Comparison of ENCODE assay signal across 8 mouse cellular contexts in the genomic region with DNA sequence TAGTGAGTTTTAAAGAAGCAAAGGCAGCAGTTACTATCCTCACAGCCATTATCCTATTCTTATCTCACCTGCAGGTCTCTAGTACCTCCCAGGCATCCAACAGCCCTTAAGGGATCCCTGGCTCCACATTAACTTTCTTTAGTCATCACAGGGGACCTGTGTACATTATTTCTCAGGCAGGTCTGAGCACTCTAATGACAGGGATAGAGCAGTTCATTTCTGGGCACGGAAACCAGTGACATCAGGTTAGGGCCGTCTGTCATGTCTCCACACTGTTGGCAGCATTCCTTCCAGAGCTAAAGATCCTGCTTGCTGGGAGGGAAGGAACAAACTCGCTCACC. TPM values are rescaled to one million over a fixed set of nuclear protein-coding genes. Genes with fewer than 3 reads are reported as not detected.
DNase-seq lines count a peak whose midpoint lies in the region; ATAC-seq and TF ChIP-seq lines count a peak whose summit lies in the region.

No protein-coding gene starts in this region.

- peak overlapping the region; percentile 88 for H3K9ac ChIP-seq in embryonic facial prominence, embryonic 13.5 days
- H3K9ac ChIP-seq in intestine, postnatal 0 days (ENCODE audit: low read depth, low read length), result peak overlapping the region; percentile 88; the same call in 1 of the 2 replicates
- no peak overlapping the region for H3K9ac ChIP-seq in neural tube, embryonic 14.5 days (replicated peaks; ENCODE audit: low read depth, low read length)

- H3K4me1 ChIP-seq in embryonic facial prominence, embryonic 13.5 days, result peaks cover 5% of the 10 kb centered on the region
- H3K4me1 ChIP-seq in intestine, postnatal 0 days (replicated peaks; ENCODE audit: control insufficient read depth, insufficient read depth, low read length), result no peaks in the 10 kb centered on the region
- H3K4me1 ChIP-seq in neural tube, embryonic 14.5 days (ENCODE audit: control insufficient read depth, insufficient read depth, low read length), result peaks cover 3% of the 10 kb centered on the region; the same call in 1 of the 2 replicates

- 1% methylated on average over 3 of the region's 3 CpGs for WGBS in embryonic facial prominence, embryonic 13.5 days
- WGBS in intestine, postnatal 0 days, result 0% methylated on average over 3 of the region's 3 CpGs
- 0% methylated on average over 3 of the region's 3 CpGs for WGBS in neural tube, embryonic 14.5 days

- H3K4me2 ChIP-seq in embryonic facial prominence, embryonic 13.5 days, result peak overlapping the region; percentile 77
- H3K4me2 ChIP-seq in intestine, postnatal 0 days (replicated peaks; ENCODE audit: low read depth), result peak overlapping the region; percentile 51
- H3K4me2 ChIP-seq in neural tube, embryonic 14.5 days (ENCODE audit: low read depth, low read length), result peak overlapping the region; percentile 69; the same call in 1 of the 2 replicates

- peak overlapping the region; percentile 95; the same call in 1 of the 2 replicates for H3K4me3 ChIP-seq in layer of hippocampus, adult 2 months
- H3K4me3 ChIP-seq in embryonic facial prominence, embryonic 13.5 days, result peak overlapping the region; percentile 93
- H3K4me3 ChIP-seq in intestine, postnatal 0 days (ENCODE audit: low read depth, low read length), result peak overlapping the region; percentile 87
- peak overlapping the region; percentile 63 for H3K4me3 ChIP-seq in neural tube, embryonic 14.5 days (ENCODE audit: low read depth, low read length)

- TF ChIP-seq CTCF in layer of hippocampus, adult 2 months (conservative IDR thresholded peaks at IDR 0.05), result no peak
- no peak for TF ChIP-seq CTCF in intestine, postnatal 0 days (IDR thresholded peaks at IDR 0.05; ENCODE audit: low read depth)

- DNase-seq in layer of hippocampus, adult 2 months (ENCODE audit: low spot score in 2 of 2), result no peak
- DNase-seq in layer of hippocampus, adult 11-12 months (ENCODE audit: low spot score), result no peak
- DNase-seq in embryo, embryonic 10.5 days (ENCODE audit: low spot score), result no peak
- no peak for DNase-seq in cerebellum, adult 11-12 months
- DNase-seq in ovary, adult 18-20 months (ENCODE audit: low spot score), result no peak

- no peaks in the 10 kb centered on the region for H3K36me3 ChIP-seq in embryonic facial prominence, embryonic 13.5 days
- 0 out of 2 replicates have a peak, but pooled peaks cover 3% of the 10 kb centered on the region for H3K36me3 ChIP-seq in intestine, postnatal 0 days (ENCODE audit: control insufficient read depth, insufficient read depth)
- no peaks in the 10 kb centered on the region for H3K36me3 ChIP-seq in neural tube, embryonic 14.5 days (ENCODE audit: control insufficient read depth, insufficient read depth, low read length)

- ATAC-seq in embryonic facial prominence, embryonic 13.5 days (ENCODE audit: insufficient number of reproducible peaks, insufficient read depth, low FRiP score, low TSS enrichment, low read depth), result no peak
- ATAC-seq in intestine, postnatal 0 days, result peak; percentile 44
- peak; percentile 68 for ATAC-seq in neural tube, embryonic 14.5 days (ENCODE audit: low read depth)

- peak overlapping the region; percentile 96 for H3K27ac ChIP-seq in layer of hippocampus, adult 2 months
- H3K27ac ChIP-seq in embryonic facial prominence, embryonic 13.5 days, result no peak overlapping the region
- no peak overlapping the region for H3K27ac ChIP-seq in intestine, postnatal 0 days (ENCODE audit: low read depth, low read length)
- H3K27ac ChIP-seq in neural tube, embryonic 14.5 days (ENCODE audit: low read depth, low read length), result no peak overlapping the region

- H3K27me3 ChIP-seq in embryonic facial prominence, embryonic 13.5 days, result no peaks in the 10 kb centered on the region
- H3K27me3 ChIP-seq in intestine, postnatal 0 days (replicated peaks; ENCODE audit: control insufficient read depth, insufficient read depth, low read length), result no peaks in the 10 kb centered on the region
- no peaks in the 10 kb centered on the region for H3K27me3 ChIP-seq in neural tube, embryonic 14.5 days (ENCODE audit: control insufficient read depth, insufficient read depth, low read length)

- no peaks in the 10 kb centered on the region for H3K9me3 ChIP-seq in embryonic facial prominence, embryonic 13.5 days
- no peaks in the 10 kb centered on the region for H3K9me3 ChIP-seq in intestine, postnatal 0 days (ENCODE audit: control insufficient read depth)
- no peaks in the 10 kb centered on the region for H3K9me3 ChIP-seq in neural tube, embryonic 14.5 days (ENCODE audit: control insufficient read depth, low read length)

RNA-seq across cellular contexts. Expression of a gene that starts 0.4 kb away (rescaled TPM):
- 10 to 100 TPM; 23.5 to 25.3 TPM for total RNA-seq in layer of hippocampus, adult 2 months (2021)
- polyA plus RNA-seq in embryonic facial prominence, embryonic 13.5 days (2015; fragmentation: Nextera tagmentation; extraction: Ambion mirVana), result 25.4 and 29.2 TPM in 2 replicates
- polyA plus RNA-seq in intestine, postnatal 0 days (2015; fragmentation: Nextera tagmentation; extraction: Ambion mirVana), result 28.6 and 33.5 TPM in 2 replicates
- polyA plus RNA-seq in neural tube, embryonic 14.5 days (2014; fragmentation: Nextera tagmentation; extraction: Ambion mirVana), result 24.9 and 26.2 TPM in 2 replicates

RNA-seq across cellular contexts. Expression of a gene that starts 9.7 kb away (rescaled TPM):
- not detected for total RNA-seq in layer of hippocampus, adult 2 months (2021)
- polyA plus RNA-seq in embryonic facial prominence, embryonic 13.5 days (2015; fragmentation: Nextera tagmentation; extraction: Ambion mirVana), result 0.22 and 0.52 TPM in 2 replicates
- not detected in 2 replicates for polyA plus RNA-seq in intestine, postnatal 0 days (2015; fragmentation: Nextera tagmentation; extraction: Ambion mirVana)
- polyA plus RNA-seq in neural tube, embryonic 14.5 days (2014; fragmentation: Nextera tagmentation; extraction: Ambion mirVana), result not detected in 2 replicates
